Mouse (Mus musculus) cerebellum, adult 2 months (tissue): ENCODE data around the gene Cxcl15.

Experiments used
- CTCF ChIP-seq: fragments of 200-500 bp; IDR thresholded peaks from 2 replicates; pipeline ENCODE4 v1.5.1; 2011; ENCODE audit warnings: low read depth, mild to moderate bottlenecking, control low read depth, low read length, moderate library complexity, borderline replicate concordance; ENCODE audit not compliant: insufficient read depth
- POLR2A ChIP-seq: fragments of 200-500 bp; IDR thresholded peaks from 2 replicates; pipeline ENCODE4 v1.6.1; 2011; ENCODE audit warnings: low read length, control low read depth, borderline replicate concordance; ENCODE audit not compliant: insufficient read depth

- TF ChIP-seq CTCF (no peak), POLR2A (no peak)
Observed at GRCm38 (mm10) chr5:90761834-90762233, 32.5 kb upstream of the Cxcl15 start.
